Mouse (Mus musculus) midbrain, embryonic 14.5 days (tissue): ENCODE results near the gene Dok1. TPM values are rescaled to one million over a fixed set of nuclear protein-coding genes. Genes with fewer than 3 reads are reported as not detected.

ENCODE experiments used
- ATAC-seq: fragments of 200-750 bp; cut with Nextera tagmentation; 2 replicates; pipeline ENCODE4 v1.8.0; 2017; ENCODE audit warnings: moderate number of reproducible peaks, moderate library complexity; ENCODE audit not compliant: low FRiP score, low TSS enrichment
- DNase-seq: peaks from one replicate; pipeline ENCODE4 v3.0.0-alpha.2; 2015
- H3K27ac ChIP-seq: fragments of 300-500 bp; sonication (generic); replicated peaks from 2 replicates; pipeline ENCODE4 v1.5.1; 2014; ENCODE audit warnings: mild to moderate bottlenecking, low read depth, low read length, moderate library complexity
- H3K27me3 ChIP-seq: fragments of 300-500 bp; sonication (generic); 2 replicates; pipeline ENCODE4 v1.6.1; 2014; ENCODE audit warnings: low read length, control low read depth, mixed read lengths; ENCODE audit not compliant: control insufficient read depth, insufficient read depth
- H3K36me3 ChIP-seq: fragments of 300-500 bp; sonication (generic); 2 replicates; pipeline ENCODE4 v1.6.1; 2014; ENCODE audit warnings: low read length, control low read depth; ENCODE audit not compliant: control insufficient read depth, insufficient read depth
- H3K4me1 ChIP-seq: fragments of 300-500 bp; sonication (generic); 2 replicates; pipeline ENCODE4 v1.6.1; 2014; ENCODE audit warnings: mild to moderate bottlenecking, antibody characterized with exemption, low read length, control low read depth; ENCODE audit not compliant: control insufficient read depth, insufficient read depth
- H3K4me2 ChIP-seq: fragments of 300-500 bp; sonication (generic); 2 replicates; pipeline ENCODE4 v1.6.1; 2014; ENCODE audit warnings: mild to moderate bottlenecking, low read length, moderate library complexity
- H3K4me3 ChIP-seq: fragments of 300-500 bp; sonication (generic); replicated peaks from 2 replicates; pipeline ENCODE4 v1.5.1; 2014; ENCODE audit warnings: low read depth, low read length
- H3K9ac ChIP-seq: fragments of 300-500 bp; sonication (generic); replicated peaks from 2 replicates; pipeline ENCODE4 v1.6.1; 2014; ENCODE audit warnings: mild to moderate bottlenecking, low read length, moderate library complexity
- H3K9me3 ChIP-seq: fragments of 300-500 bp; sonication (generic); 2 replicates; pipeline ENCODE4 v1.6.1; 2016; ENCODE audit warnings: low read length, control low read depth, mixed read lengths; ENCODE audit not compliant: control insufficient read depth
- WGBS: fragments of 180-500 bp; shearing (Covaris S2); extraction: QIAGEN DNeasy Blood & Tissue Kit; methylation state at CpG from one replicate; pipeline ENCODE4 v1.1.7; 2014; 5-methylcytosine and 5-hydroxymethylcytosine counted together
- polyA plus RNA-seq: library from polyadenylated mRNA; unstranded; fragments of >200 nt; fragmentation: Nextera tagmentation; extraction: Ambion mirVana; gene quantifications from 2 replicates; pipeline ENCODE4 v1.2.1, GENCODE M21; 2014

Dok1 gene
- polyA plus RNA-seq, result 1.7 TPM in 2 replicates

GRCm38 (mm10) chr6:83033249-83034185, at the start of gene Dok1, which contains the start of gene Loxl3:
Dok1 (minus strand) TSS chr6:83033471.
Loxl3 (plus strand) TSS chr6:83034173.
- WGBS, result under 1% methylated on average over 51 of the region's 51 CpGs
- ATAC-seq, result peak; percentile 71

GRCm38 (mm10) chr6:83080210-83080609, 46.9 kb upstream of the Dok1 start:
- Histone ChIP-seq H3K4me3 (no peak overlapping the region), H3K27ac (no peak overlapping the region), H3K4me2 (no peak overlapping the region), H3K4me1 (peaks cover 14% of the 10 kb centered on the region), H3K27me3 (peaks cover 40% of the 10 kb centered on the region), H3K9me3 (no peaks in the 10 kb centered on the region), H3K36me3 (peaks cover 20% of the 10 kb centered on the region), H3K9ac (no peak overlapping the region)
- 95% methylated on average over 5 of the region's 5 CpGs for WGBS
- DNase-seq (no peak), ATAC-seq (no peak)

More at GRCm38 (mm10) chr6:83033249-83034185, at the start of gene Dok1, which contains the start of gene Loxl3:
- Histone ChIP-seq H3K4me3 (peak within 1 kb of the TSS; percentile 43), H3K4me1 (peaks cover 21% of the 10 kb centered on the region), H3K9me3 (no peaks in the 10 kb centered on the region), H3K27me3 (peaks cover 33% of the 10 kb centered on the region), H3K4me2 (peak within 1 kb of the TSS; percentile 76), H3K36me3 (no peaks in the 10 kb centered on the region), H3K27ac (peak within 1 kb of the TSS; percentile 55; the same call in 1 of the 2 replicates), H3K9ac (peak within 1 kb of the TSS; percentile 43)
- peak; percentile 68 for DNase-seq

DNA sequence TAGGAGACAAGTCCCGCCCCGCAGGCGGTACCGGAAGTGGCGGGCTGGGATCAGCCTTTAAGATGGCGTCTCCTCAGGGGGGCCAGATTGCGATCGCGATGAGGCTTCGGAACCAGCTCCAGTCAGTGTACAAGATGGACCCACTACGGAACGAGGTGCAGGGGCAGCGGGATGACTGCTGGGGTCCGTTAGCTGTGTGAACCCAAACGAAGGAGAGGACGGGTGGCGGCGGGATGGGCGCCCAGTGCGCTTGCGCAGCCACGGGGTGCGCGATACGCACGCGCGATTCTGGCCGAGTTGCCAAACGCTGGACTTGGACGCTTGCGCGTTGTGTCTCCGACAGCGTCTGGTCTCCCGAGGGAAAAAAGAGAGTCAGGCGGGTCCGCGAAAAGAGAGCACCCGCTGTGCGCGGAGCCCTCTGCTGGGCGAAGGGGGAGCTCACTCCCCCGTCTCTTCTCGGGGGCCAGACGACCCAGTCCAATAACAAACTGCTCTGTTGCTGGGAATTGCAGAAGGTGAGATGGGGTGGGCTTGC, 45.1 kb upstream of the Dok1 start:
- H3K4me1 ChIP-seq, result peaks cover 14% of the 10 kb centered on the region
- under 1% methylated on average over 46 of the region's 46 CpGs for WGBS
- no peaks in the 10 kb centered on the region for H3K9me3 ChIP-seq
- peak overlapping the region; percentile 76 for H3K9ac ChIP-seq
- DNase-seq (peak; percentile 100), ATAC-seq (peak; percentile 95)
- H3K27ac ChIP-seq, result peak overlapping the region; percentile 93
- peak overlapping the region; percentile 67 for H3K4me3 ChIP-seq
- peaks cover 20% of the 10 kb centered on the region for H3K36me3 ChIP-seq
- peaks cover 40% of the 10 kb centered on the region for H3K27me3 ChIP-seq
- H3K4me2 ChIP-seq, result peak overlapping the region; percentile 96

GRCm38 (mm10) chr6:83077630-83078323, 44.5 kb upstream of the Dok1 start, which contains the start of gene Pcgf1:
Pcgf1 (plus strand) TSS chr6:83077869.
- under 1% methylated on average over 54 of the region's 54 CpGs for WGBS
- DNase-seq (peak; percentile 56), ATAC-seq (peak; percentile 77)
- Histone ChIP-seq H3K27ac (peak within 1 kb of the TSS; percentile 93), H3K9ac (peak within 1 kb of the TSS; percentile 76), H3K4me2 (peak within 1 kb of the TSS; percentile 96), H3K9me3 (no peaks in the 10 kb centered on the region), H3K4me3 (peak within 1 kb of the TSS; percentile 67), H3K27me3 (peaks cover 39% of the 10 kb centered on the region), H3K36me3 (peaks cover 20% of the 10 kb centered on the region), H3K4me1 (peaks cover 14% of the 10 kb centered on the region)

DNA sequence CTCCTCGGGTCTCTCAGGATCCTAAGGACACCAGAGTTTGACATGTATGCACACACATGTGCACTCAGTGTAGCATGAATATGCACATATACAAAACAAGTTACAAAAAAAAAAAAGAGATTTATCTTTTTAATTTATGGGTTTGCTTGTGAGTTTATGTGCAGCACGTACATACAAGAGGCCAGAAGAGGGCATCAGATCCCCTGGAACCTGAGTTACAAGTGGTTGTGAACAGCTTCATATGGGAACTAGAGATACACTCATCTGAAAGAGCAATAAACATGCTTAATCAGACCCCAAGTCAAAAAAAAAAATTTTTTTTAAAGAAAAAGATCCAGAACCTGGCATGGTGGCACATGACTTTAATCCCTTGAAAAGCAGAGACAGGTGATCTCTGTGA, 41.7 kb upstream of the Dok1 start:
- Histone ChIP-seq H3K27ac (no peak overlapping the region), H3K4me2 (no peak overlapping the region), H3K4me3 (no peak overlapping the region), H3K27me3 (peaks cover 61% of the 10 kb centered on the region), H3K9me3 (no peaks in the 10 kb centered on the region), H3K36me3 (peaks cover 1% of the 10 kb centered on the region), H3K4me1 (peaks cover 17% of the 10 kb centered on the region), H3K9ac (no peak overlapping the region)
- peak; percentile 8 for DNase-seq
- 6% methylated on average over 2 of the region's 2 CpGs for WGBS
- ATAC-seq, result no peak

GRCm38 (mm10) chr6:83071220-83071619, 37.9 kb upstream of the Dok1 start:
- WGBS, result 2% methylated on average over 23 of the region's 24 CpGs
- ATAC-seq, result no peak
- DNase-seq, result no peak

DNA sequence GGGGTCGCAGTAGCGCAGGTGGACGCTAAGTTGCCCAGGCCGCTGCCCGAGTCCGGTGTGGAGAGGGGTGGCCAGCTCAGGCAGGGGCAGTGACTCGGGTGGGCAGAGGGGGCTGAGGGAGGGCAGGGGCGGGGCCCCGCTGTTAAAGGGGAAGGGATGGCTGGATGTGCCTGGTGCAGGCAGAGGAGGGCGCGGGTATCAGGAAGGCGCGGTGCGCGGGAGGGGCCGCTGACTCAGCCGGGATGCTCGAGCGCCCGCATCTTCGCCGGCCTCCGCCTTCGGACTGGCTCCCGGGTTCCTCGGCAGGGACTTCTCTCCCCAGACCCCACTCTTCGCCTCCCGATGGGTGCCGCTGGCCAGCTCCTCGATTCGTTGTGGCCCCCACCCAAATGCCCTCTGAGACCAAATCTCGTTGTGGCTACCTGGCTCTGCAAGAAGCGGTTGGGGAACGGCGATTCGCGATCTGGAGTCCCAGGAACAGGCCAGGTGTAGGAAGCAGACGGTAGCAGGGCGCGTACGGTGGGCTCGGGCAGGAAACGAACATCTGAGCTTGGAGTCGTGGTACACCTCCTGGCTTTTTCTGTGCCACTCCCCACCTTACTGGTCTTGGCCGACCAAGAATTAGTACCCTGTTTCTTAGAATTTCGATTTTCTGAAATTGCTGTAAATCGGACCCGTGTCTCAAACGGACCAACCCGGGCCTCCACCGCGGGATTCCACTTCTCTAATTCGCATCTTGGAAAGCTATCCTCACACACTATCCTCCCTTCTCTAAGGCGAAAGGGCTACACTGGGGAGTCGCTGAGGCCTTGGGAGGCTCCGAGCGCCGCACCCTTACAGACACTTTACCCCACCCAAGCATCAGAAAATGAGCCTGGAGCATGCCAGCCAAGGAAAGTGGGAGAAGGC, 37.3 kb upstream of the Dok1 start:
- WGBS, result under 1% methylated on average over 53 of the region's 58 CpGs
- 0 out of 2 replicates have a peak overlapping the region, but pooled peaks have one; percentile 10 for H3K4me2 ChIP-seq
- H3K4me1 ChIP-seq, result 0 out of 2 replicates have a peak, but pooled peaks cover 3% of the 10 kb centered on the region
- no peaks in the 10 kb centered on the region for H3K9me3 ChIP-seq
- no peak overlapping the region for H3K27ac ChIP-seq
- H3K9ac ChIP-seq, result no peak overlapping the region
- peaks cover 93% of the 10 kb centered on the region for H3K27me3 ChIP-seq
- H3K36me3 ChIP-seq, result no peaks in the 10 kb centered on the region
- 0 out of 2 replicates have a peak, but pooled peaks have one; percentile 24 for ATAC-seq
- H3K4me3 ChIP-seq, result no peak overlapping the region
- DNase-seq, result peak; percentile 46

More at GRCm38 (mm10) chr6:83071220-83071619, 37.9 kb upstream of the Dok1 start:
- Histone ChIP-seq H3K9me3 (no peaks in the 10 kb centered on the region), H3K4me2 (no peak overlapping the region), H3K27ac (no peak overlapping the region), H3K27me3 (peaks cover 94% of the 10 kb centered on the region), H3K4me1 (0 out of 2 replicates have a peak, but pooled peaks cover 3% of the 10 kb centered on the region), H3K4me3 (no peak overlapping the region), H3K36me3 (no peaks in the 10 kb centered on the region), H3K9ac (no peak overlapping the region)

DNA sequence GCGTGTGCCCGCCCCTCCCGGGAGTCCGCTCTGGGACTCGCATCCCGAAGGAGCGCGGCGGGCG, 36.8 kb upstream of the Dok1 start, which contains the start of gene Tlx2:
Tlx2 (minus strand) TSS at position 47 of the 64 bp plus-strand sequence.
- Histone ChIP-seq H3K4me1 (0 out of 2 replicates have a peak, but pooled peaks cover 3% of the 10 kb centered on the region), H3K27me3 (peaks cover 93% of the 10 kb centered on the region), H3K27ac (no peak within 1 kb of the TSS), H3K4me2 (0 out of 2 replicates have a peak within 1 kb of the TSS, but pooled peaks have one; percentile 10), H3K9me3 (no peaks in the 10 kb centered on the region), H3K9ac (no peak within 1 kb of the TSS), H3K36me3 (no peaks in the 10 kb centered on the region), H3K4me3 (no peak within 1 kb of the TSS; the same call in 1 of the 2 replicates)
- WGBS, result under 1% methylated on average over 10 of the region's 10 CpGs
- no peak for DNase-seq
- no peak for ATAC-seq
